Mouse (Mus musculus) lung, adult 2 months (tissue): ENCODE results near the gene Rps15. TPM values are rescaled to one million over a fixed set of nuclear protein-coding genes. Genes with fewer than 3 reads are reported as not detected.
"Not testable (repeated sequence)": the region's sequence is repeated elsewhere in the genome, so short reads cannot be mapped to it uniquely, and the experiment has no call there.

Source experiments
- DNase-seq: peaks from one replicate; pipeline ENCODE4 v3.0.0; 2022
- H3K4me1 ChIP-seq: fragments of 200-500 bp; 2 replicates; pipeline ENCODE4 v1.6.1; 2011; ENCODE audit warnings: low read length; ENCODE audit not compliant: control insufficient read depth, insufficient read depth
- H3K4me3 ChIP-seq: fragments of 200-500 bp; replicated peaks from 2 replicates; pipeline ENCODE3; 2011; ENCODE audit warnings: low read depth, mild to moderate bottlenecking, control low read depth, low read length; ENCODE audit errors: extremely low read depth
- CTCF ChIP-seq: fragments of 200-500 bp; IDR thresholded peaks from 2 replicates; pipeline ENCODE4 v1.5.1; 2011; ENCODE audit warnings: mild to moderate bottlenecking, low read length, control low read depth; ENCODE audit not compliant: insufficient read depth
- POLR2A ChIP-seq: fragments of 200-500 bp; IDR thresholded peaks from 2 replicates; pipeline ENCODE4 v1.6.1; 2011; ENCODE audit warnings: low read depth, mild to moderate bottlenecking, control low read depth, low read length, borderline replicate concordance; ENCODE audit errors: extremely low read depth
- WGBS: fragments of 180-500 bp; shearing (Covaris S2); methylation state at CpG from one replicate; pipeline ENCODE4 v1.1.7; 2018; 5-methylcytosine and 5-hydroxymethylcytosine counted together
- polyA plus RNA-seq: library from polyadenylated mRNA; depleted of rRNA; stranded (reverse); fragments of >200 nt; gene quantifications from 2 replicates; pipeline ENCODE4 v1.2.3, GENCODE M21; 2012; rRNA removed

The Rps15 gene
- polyA plus RNA-seq = 1,318 and 1,397 TPM in 2 replicates

GRCm38 (mm10) chr10:80292251-80293146 lies at the start of gene Rps15:
TSS of gene Rps15 (plus strand) at chr10:80292453.
- H3K4me1 ChIP-seq = peaks cover 3% of the 10 kb centered on the region; the same call in 1 of the 2 replicates
- TF ChIP-seq CTCF = peak; percentile 44
- TF ChIP-seq POLR2A = peak; percentile 99
- WGBS = under 1% methylated on average over 71 of the region's 72 CpGs
- peak within 1 kb of the TSS; percentile 67 for H3K4me3 ChIP-seq
- DNase-seq = peak; percentile 91

DNA sequence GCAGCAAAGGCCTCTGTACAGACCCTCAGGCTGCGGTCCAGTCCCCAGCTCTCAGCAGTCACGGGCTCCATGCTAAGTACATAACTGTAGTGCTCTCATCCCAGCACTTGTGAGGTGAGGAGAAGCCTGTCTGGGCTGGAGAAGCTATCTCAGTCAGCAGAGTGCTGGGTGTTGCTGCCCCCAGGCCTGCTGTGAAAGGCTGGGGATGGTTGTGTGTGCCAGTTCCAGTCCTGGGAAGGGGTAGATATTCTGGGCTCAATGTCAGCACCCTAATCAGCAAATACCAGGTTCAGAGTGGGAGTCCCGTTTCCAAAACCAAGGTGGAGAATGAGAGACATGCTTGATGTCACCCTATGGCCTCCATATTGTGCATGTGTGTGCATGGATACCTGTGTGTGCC lies 49.6 kb upstream of the Rps15 start:
- no peak for TF ChIP-seq POLR2A
- TF ChIP-seq CTCF = no peak
- 63% methylated on average over 3 of the region's 3 CpGs for WGBS
- H3K4me1 ChIP-seq = no peaks in the 10 kb centered on the region

DNA sequence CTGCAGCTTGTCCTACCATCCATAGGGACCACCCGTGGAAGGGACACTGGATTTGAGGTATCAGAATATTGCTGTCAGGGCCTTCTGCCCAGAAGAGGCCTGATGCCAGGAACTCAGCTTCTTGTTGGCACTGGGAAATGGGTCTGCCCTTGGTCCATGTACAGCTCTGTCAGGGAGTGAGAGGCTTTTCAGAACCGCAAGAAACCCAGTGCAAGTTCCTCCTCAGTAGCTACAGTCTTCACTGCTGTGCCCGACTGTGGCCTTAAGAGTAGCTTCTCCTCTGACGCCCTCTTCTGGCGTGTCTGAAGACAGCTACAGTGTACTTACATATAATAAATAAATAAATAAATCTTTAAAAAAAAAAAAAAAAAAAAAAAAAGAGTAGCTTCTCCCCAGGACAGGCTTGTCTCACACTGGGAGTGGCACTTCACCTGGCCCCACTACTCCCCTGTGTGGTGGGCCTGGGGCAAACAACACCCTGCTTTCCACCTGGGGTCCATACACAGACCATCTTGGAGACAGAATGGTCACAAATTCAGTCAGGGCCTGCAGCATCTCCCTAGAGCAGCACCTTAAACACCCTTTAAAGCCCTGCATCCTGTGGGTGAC lies 47.4 kb upstream of the Rps15 start:
- 30% methylated on average over 5 of the region's 5 CpGs for WGBS

More for the DNA sequence above, 49.6 kb upstream of the Rps15 start:
- no peak for DNase-seq
- no peak overlapping the region for H3K4me3 ChIP-seq

DNA sequence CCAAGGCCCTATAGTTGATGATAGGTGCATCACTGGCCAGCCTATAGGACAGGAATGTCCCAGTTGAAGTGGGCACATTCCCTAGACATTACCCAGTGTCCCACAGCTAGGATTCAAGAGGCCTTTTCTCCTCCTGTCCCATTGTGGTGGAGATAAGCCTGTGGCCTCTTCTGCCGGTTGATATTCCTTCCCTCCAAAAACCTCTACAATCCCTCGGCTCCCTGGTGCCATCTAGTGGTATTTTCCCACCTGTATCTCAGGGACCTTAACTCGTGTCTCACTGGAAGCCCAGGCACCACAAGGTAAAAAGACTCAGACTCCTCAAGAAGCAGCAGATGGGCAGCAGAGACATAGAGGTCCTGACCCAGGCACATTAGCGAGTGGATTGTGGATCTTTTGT lies 46.7 kb upstream of the Rps15 start:
- peak; percentile 71 for DNase-seq
- TF ChIP-seq POLR2A (no peak), CTCF (peak; percentile 50)
- no peak overlapping the region for H3K4me3 ChIP-seq
- peaks cover 4% of the 10 kb centered on the region for H3K4me1 ChIP-seq
- 5% methylated on average over 4 of the region's 4 CpGs for whole genome bisulfite sequencing

More for the DNA sequence above, 47.4 kb upstream of the Rps15 start:
- H3K4me3 ChIP-seq = no peak overlapping the region
- no peak for DNase-seq
- no peak for TF ChIP-seq POLR2A
- peak; percentile 38 for TF ChIP-seq CTCF
- H3K4me1 ChIP-seq = peaks cover 2% of the 10 kb centered on the region

- no peak for DNase-seq
- TF ChIP-seq CTCF = peak; percentile 24; the same call in 1 of the 2 replicates
- no peak for TF ChIP-seq POLR2A
- Histone ChIP-seq H3K4me3 (no peak overlapping the region), H3K4me1 (peaks cover 4% of the 10 kb centered on the region)
- WGBS = 56% methylated on average over 6 of the region's 6 CpGs
Observed at GRCm38 (mm10) chr10:80247849-80248248, 44.4 kb upstream of the Rps15 start.

DNA sequence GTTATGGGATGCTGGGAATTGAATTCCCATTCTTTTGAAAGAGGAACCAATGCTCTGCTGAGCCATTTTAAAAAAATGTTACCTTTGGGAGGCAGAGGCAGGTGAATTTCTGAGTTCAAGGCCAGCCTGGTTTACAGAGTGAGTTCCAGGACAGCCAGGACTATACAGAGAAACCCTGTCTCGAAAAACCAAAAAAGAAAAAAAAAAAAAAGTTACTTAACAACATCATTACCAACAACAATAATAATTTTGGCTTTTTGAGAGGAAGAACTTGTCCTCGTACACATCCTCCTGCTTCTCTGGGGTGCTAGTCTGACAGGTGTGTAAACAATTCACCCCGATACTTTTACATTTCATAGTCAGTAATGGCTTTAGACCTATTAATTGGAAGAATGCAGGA lies 43.8 kb upstream of the Rps15 start:
- WGBS = 15% methylated on average over 3 of the region's 3 CpGs
- not testable (repeated sequence) for DNase-seq, H3K4me1 ChIP-seq
- H3K4me3 ChIP-seq = peak overlapping the region; percentile 87

GRCm38 (mm10) chr10:80248971-80249640 lies 43.1 kb upstream of the Rps15 start, which contains the start of gene Ndufs7:
TSS of gene Ndufs7 (plus strand) at chr10:80249121.
- DNase-seq = peak; percentile 95
- Histone ChIP-seq H3K4me1 (peaks cover 4% of the 10 kb centered on the region), H3K4me3 (peak within 1 kb of the TSS; percentile 87)
- WGBS = under 1% methylated on average over 53 of the region's 53 CpGs
- TF ChIP-seq CTCF = no peak
- TF ChIP-seq POLR2A = peak; percentile 93

DNA sequence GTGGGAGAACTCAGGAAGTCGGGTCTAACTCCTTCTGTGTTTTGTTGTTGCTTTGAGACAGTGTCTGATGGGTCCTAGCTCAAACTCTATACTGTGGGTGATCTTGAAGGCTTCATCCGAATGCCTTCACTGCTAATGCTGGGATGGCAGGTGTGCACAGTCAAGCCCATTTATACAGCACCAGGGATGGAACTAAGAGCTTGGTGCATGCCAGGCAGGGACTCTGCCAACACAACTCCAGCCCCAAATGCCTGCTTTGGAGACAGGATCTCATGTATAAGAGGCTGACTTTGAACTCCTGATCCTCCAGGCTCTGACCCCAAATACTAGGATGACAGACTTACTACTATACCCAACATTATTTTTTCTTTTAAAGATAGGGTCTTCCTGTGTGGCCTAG lies 42.2 kb upstream of the Rps15 start:
- Histone ChIP-seq H3K4me3 (peak overlapping the region; percentile 87), H3K4me1 (peaks cover 4% of the 10 kb centered on the region)
- 29% methylated on average over 2 of the region's 2 CpGs for WGBS
- TF ChIP-seq CTCF (no peak), POLR2A (no peak)
- DNase-seq = no peak

- 80% methylated on average over 4 of the region's 4 CpGs for WGBS
- peaks cover 4% of the 10 kb centered on the region for H3K4me1 ChIP-seq
- no peak overlapping the region for H3K4me3 ChIP-seq
- no peak for DNase-seq
- no peak for TF ChIP-seq CTCF
- no peak for TF ChIP-seq POLR2A
Observed at GRCm38 (mm10) chr10:80250573-80250972, 41.7 kb upstream of the Rps15 start.
